Mouse (Mus musculus) forebrain, embryonic 15.5 days (tissue): ENCODE measurements around the gene Fam71e1. TPM values are rescaled to one million over a fixed set of nuclear protein-coding genes. Genes with fewer than 3 reads are reported as not detected.

Experiments used
- ATAC-seq: fragments of 200-750 bp; cut with Nextera tagmentation; replicated peaks from 2 replicates; pipeline ENCODE4 v1.8.0; 2017; ENCODE audit warnings: mild to moderate bottlenecking, moderate TSS enrichment, moderate library complexity
- H3K27ac ChIP-seq: fragments of 300-500 bp; sonication (generic); replicated peaks from 2 replicates; pipeline ENCODE4 v1.5.1; 2015; ENCODE audit warnings: mild to moderate bottlenecking, inconsistent platforms
- H3K27me3 ChIP-seq: fragments of 300-500 bp; sonication (generic); 2 replicates; pipeline ENCODE4 v1.6.1; 2015; ENCODE audit warnings: inconsistent platforms
- H3K36me3 ChIP-seq: fragments of 300-500 bp; sonication (generic); 2 replicates; pipeline ENCODE4 v1.6.1; 2015; ENCODE audit warnings: mild to moderate bottlenecking, inconsistent platforms
- H3K4me1 ChIP-seq: fragments of 300-500 bp; sonication (generic); 2 replicates; pipeline ENCODE4 v1.6.1; 2015; ENCODE audit warnings: inconsistent platforms
- H3K4me2 ChIP-seq: fragments of 300-500 bp; sonication (generic); replicated peaks from 2 replicates; pipeline ENCODE4 v1.6.1; 2015; ENCODE audit warnings: mild to moderate bottlenecking, inconsistent platforms
- H3K4me3 ChIP-seq: fragments of 300-500 bp; sonication (generic); 2 replicates; pipeline ENCODE4 v1.5.1; 2015; ENCODE audit warnings: mild to moderate bottlenecking, inconsistent platforms
- H3K9ac ChIP-seq: fragments of 300-500 bp; sonication (generic); replicated peaks from 2 replicates; pipeline ENCODE4 v1.6.1; 2015; ENCODE audit warnings: mild to moderate bottlenecking, inconsistent platforms
- H3K9me3 ChIP-seq: fragments of 300-500 bp; sonication (generic); 2 replicates; pipeline ENCODE4 v1.6.1; 2016; ENCODE audit warnings: inconsistent platforms
- WGBS: fragments of 180-500 bp; shearing (Covaris S2); methylation state at CpG from one replicate; pipeline ENCODE4 v1.1.7; 2015; ENCODE audit warnings: mixed read lengths; 5-methylcytosine and 5-hydroxymethylcytosine counted together
- polyA plus RNA-seq: library from polyadenylated mRNA; unstranded; fragments of >200 nt; fragmentation: Nextera tagmentation; extraction: Ambion mirVana; gene quantifications from 2 replicates; pipeline ENCODE4 v1.2.1, GENCODE M21; 2015

Fam71e1 gene
- polyA plus RNA-seq, 1 experiment from 2014 or later = 30.2 TPM

DNA sequence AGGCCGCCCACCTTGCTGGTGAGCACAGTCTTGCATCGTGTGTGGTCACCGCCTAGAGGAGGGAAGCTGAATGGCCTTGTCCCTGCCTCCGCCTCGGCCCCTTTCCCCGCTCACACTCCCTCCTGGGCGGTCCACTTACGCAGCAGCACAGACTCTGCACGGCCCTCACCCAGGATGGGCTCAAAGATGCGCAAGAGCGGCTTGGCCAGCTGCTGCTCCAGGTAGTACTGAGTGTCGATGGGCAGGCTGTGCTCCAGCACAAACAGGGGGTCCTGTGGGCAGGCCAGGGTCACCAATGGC is 37.3 kb downstream of the Fam71e1 start:
- Histone ChIP-seq H3K9me3 (no peaks in the 10 kb centered on the region), H3K36me3 (0 out of 2 replicates have a peak, but pooled peaks cover 5% of the 10 kb centered on the region), H3K27ac (no peak overlapping the region), H3K4me1 (no peaks in the 10 kb centered on the region), H3K4me3 (no peak overlapping the region), H3K9ac (no peak overlapping the region), H3K4me2 (no peak overlapping the region), H3K27me3 (no peaks in the 10 kb centered on the region)
- ATAC-seq = no peak
- 70% methylated on average over 12 of the region's 12 CpGs for WGBS

- Histone ChIP-seq H3K4me2 (no peak overlapping the region), H3K36me3 (0 out of 2 replicates have a peak, but pooled peaks cover 5% of the 10 kb centered on the region), H3K4me3 (no peak overlapping the region), H3K4me1 (no peaks in the 10 kb centered on the region), H3K27me3 (no peaks in the 10 kb centered on the region), H3K9ac (no peak overlapping the region), H3K9me3 (no peaks in the 10 kb centered on the region), H3K27ac (no peak overlapping the region)
- 94% methylated on average over 13 of the region's 13 CpGs for WGBS
- no peak for ATAC-seq
Observed at GRCm38 (mm10) chr7:44534242-44534641, 37.9 kb downstream of the Fam71e1 start.

DNA sequence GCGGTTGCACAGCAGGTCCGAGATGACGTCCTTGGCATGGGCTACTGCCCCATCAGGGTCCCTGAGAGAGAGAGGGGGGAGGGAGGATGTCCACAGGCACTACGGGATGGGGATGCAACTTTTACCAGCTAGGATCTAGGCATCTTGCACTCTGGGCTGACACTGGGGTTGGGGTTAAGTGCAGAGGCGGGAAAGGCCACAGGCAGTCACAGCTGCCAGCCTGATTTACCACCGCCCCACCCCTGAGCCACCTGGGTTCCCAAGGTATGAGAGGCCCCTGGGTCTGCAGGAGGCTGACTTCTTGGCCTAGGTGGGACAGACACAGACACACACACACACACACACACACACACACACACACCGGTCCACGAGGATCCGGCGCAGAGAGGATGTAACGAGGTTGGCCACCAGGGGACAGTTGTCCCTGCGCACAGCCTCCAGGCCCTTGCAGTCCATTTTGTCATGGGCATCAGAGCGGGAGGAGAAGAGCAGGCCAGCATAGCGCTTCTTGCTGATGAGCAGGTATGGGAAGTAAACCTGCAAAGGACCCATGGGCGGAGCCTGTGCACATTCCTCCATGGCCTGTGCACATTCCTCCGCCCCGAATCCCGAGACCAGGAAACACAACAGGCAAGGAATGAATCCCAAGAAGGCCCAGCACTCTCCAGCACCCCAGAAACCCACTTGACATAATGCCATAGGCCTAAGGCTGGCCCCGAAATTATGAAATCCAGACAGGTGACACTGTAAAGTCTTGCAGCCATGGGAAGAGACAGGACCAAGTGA is 38.5 kb downstream of the Fam71e1 start:
- no peak overlapping the region for H3K27ac ChIP-seq
- H3K4me3 ChIP-seq = no peak overlapping the region
- 0 out of 2 replicates have a peak, but pooled peaks cover 5% of the 10 kb centered on the region for H3K36me3 ChIP-seq
- ATAC-seq = no peak
- H3K9me3 ChIP-seq = no peaks in the 10 kb centered on the region
- 92% methylated on average over 19 of the region's 19 CpGs for WGBS
- H3K4me1 ChIP-seq = no peaks in the 10 kb centered on the region
- H3K27me3 ChIP-seq = no peaks in the 10 kb centered on the region
- no peak overlapping the region for H3K9ac ChIP-seq
- no peak overlapping the region for H3K4me2 ChIP-seq

- 92% methylated on average over 27 of the region's 27 CpGs for WGBS
Observed at GRCm38 (mm10) chr7:44535657-44536589, 39.5 kb downstream of the Fam71e1 start.

GRCm38 (mm10) chr7:44536590-44536968 is 40.2 kb downstream of the Fam71e1 start:
- WGBS = 71% methylated on average over 6 of the region's 6 CpGs
- Histone ChIP-seq H3K9ac (no peak overlapping the region), H3K27me3 (no peaks in the 10 kb centered on the region), H3K4me2 (no peak overlapping the region), H3K9me3 (no peaks in the 10 kb centered on the region), H3K27ac (no peak overlapping the region), H3K4me3 (no peak overlapping the region), H3K36me3 (peaks cover 11% of the 10 kb centered on the region; the same call in 1 of the 2 replicates), H3K4me1 (no peaks in the 10 kb centered on the region)
- ATAC-seq = no peak

More at GRCm38 (mm10) chr7:44535657-44536589, 39.5 kb downstream of the Fam71e1 start:
- no peak for ATAC-seq
- H3K9me3 ChIP-seq = no peaks in the 10 kb centered on the region
- H3K27ac ChIP-seq = no peak overlapping the region
- peaks cover 6% of the 10 kb centered on the region; the same call in 1 of the 2 replicates for H3K36me3 ChIP-seq
- no peak overlapping the region for H3K4me3 ChIP-seq
- H3K27me3 ChIP-seq = no peaks in the 10 kb centered on the region
- H3K4me2 ChIP-seq = no peak overlapping the region
- no peak overlapping the region for H3K9ac ChIP-seq
- no peaks in the 10 kb centered on the region for H3K4me1 ChIP-seq

DNA sequence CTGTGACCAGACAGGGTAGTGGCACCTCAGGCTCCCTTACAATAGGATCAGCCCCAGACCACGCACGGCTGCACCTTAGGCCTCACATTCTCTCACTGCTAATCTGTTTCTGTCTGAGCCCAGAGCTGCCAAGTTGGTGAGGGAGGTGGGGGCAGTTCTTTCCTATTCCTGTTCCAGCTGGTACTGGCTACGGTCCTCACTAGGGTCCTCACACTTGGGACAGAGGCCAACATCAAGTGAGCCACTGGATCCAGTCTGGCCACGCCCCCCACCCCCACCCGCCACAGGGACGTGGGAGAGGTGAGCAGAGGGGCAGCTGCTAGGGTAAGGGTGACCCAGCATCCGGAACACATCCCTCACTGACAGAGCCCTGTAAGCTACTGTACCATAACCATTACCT is 40.6 kb downstream of the Fam71e1 start:
- no peaks in the 10 kb centered on the region for H3K4me1 ChIP-seq
- no peaks in the 10 kb centered on the region for H3K9me3 ChIP-seq
- H3K36me3 ChIP-seq = peaks cover 14% of the 10 kb centered on the region; the same call in 1 of the 2 replicates
- no peak for ATAC-seq
- H3K4me3 ChIP-seq = no peak overlapping the region
- no peak overlapping the region for H3K27ac ChIP-seq
- 80% methylated on average over 7 of the region's 7 CpGs for WGBS
- H3K4me2 ChIP-seq = no peak overlapping the region
- H3K27me3 ChIP-seq = no peaks in the 10 kb centered on the region
- H3K9ac ChIP-seq = no peak overlapping the region

DNA sequence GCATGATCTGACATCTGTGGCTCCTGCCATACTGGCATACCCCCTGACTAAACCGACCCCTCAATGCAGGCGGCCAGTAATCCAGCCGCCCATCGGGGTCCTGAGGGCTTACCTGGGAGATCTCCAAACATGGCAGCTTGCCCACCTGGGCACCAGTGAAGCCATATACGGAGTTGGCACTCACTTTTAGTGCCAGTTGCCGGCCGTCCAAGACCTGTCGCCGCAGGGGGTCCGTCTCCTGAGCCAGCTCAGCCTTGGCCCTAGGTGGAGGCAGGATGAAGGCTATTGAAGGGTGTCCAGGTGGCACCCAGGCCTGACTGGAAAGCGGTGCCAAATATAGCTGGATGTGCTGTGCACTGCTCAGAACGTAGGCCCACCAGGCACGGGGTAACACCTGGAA is 41.1 kb downstream of the Fam71e1 start:
- WGBS = 90% methylated on average over 13 of the region's 13 CpGs
- Histone ChIP-seq H3K9me3 (no peaks in the 10 kb centered on the region), H3K4me3 (no peak overlapping the region), H3K4me2 (no peak overlapping the region), H3K9ac (no peak overlapping the region), H3K27me3 (no peaks in the 10 kb centered on the region), H3K36me3 (peaks cover 15% of the 10 kb centered on the region; the same call in 1 of the 2 replicates), H3K4me1 (no peaks in the 10 kb centered on the region), H3K27ac (no peak overlapping the region)
- no peak for ATAC-seq

DNA sequence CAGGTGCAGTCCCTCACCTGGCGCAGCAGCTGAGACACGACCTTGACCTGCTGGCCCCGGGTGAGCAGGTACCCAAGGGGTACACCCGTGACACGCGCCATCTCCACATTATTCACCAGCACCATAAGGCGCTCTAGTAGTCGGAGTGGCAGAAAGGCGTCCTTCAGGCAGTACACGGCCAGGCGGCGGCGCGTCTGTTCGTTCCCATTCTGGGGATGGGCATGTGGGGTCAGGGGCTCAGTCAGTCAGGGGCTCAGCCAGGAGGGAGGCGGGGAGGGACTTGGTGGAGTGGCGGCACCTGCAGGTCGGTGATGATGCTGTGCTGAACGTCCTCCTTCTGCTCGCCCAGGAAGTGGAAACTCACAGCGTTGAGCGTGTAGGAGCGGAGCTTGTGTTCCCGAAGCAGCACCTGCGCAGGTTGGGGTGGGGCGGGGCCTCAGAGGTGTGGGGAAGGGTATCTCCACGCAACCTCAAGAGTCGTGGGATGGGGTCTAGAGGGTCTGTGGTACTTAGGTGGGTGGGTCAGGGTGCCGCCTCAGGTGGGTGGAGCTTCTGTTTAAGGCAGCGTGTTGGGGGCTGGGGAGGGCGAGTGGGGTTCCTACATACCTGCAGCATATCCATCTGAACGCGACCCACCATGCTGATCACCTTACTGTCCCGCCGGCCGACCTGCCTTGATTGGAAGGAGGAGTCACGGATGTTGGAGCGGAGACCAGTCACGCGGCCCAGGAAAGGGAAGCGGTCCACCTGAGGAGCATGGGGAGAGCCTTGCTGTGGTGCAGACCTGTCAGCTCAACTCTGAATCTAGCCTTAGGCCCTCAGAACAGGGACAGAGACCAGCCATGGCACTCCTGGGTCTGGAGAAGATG is 42.6 kb downstream of the Fam71e1 start:
- no peaks in the 10 kb centered on the region for H3K9me3 ChIP-seq
- no peak overlapping the region for H3K9ac ChIP-seq
- H3K4me1 ChIP-seq = no peaks in the 10 kb centered on the region
- no peak for ATAC-seq
- peaks cover 15% of the 10 kb centered on the region; the same call in 1 of the 2 replicates for H3K36me3 ChIP-seq
- H3K27ac ChIP-seq = no peak overlapping the region
- 93% methylated on average over 41 of the region's 41 CpGs for WGBS
- H3K4me2 ChIP-seq = no peak overlapping the region
- no peaks in the 10 kb centered on the region for H3K27me3 ChIP-seq
- H3K4me3 ChIP-seq = no peak overlapping the region

DNA sequence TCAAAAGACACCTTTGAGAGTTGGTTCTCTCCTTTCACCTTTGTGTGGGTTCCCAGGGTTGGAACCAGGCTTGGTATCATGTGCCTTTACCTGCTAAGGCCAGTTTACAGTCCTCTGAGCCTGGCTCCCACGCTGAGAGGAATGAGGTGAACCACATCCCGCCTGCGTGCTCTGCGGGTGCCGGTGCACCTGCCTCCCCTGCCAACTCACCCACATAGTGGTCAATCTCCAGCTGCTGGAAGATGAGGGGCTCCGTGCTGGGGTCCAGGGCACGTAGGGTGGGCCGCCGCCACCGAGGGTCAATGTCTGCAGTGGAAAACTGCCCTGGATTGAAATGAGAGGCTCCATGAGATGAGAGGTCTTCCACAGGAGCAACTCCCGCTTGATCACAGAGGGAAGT is 46.2 kb downstream of the Fam71e1 start:
- H3K27me3 ChIP-seq = no peaks in the 10 kb centered on the region
- ATAC-seq = no peak
- H3K27ac ChIP-seq = no peak overlapping the region
- peaks cover 15% of the 10 kb centered on the region; the same call in 1 of the 2 replicates for H3K36me3 ChIP-seq
- H3K4me1 ChIP-seq = peaks cover 6% of the 10 kb centered on the region
- no peak overlapping the region for H3K4me2 ChIP-seq
- H3K4me3 ChIP-seq = no peak overlapping the region
- H3K9ac ChIP-seq = no peak overlapping the region
- 94% methylated on average over 11 of the region's 11 CpGs for WGBS
- H3K9me3 ChIP-seq = no peaks in the 10 kb centered on the region

GRCm38 (mm10) chr7:44543071-44543470 is 46.7 kb downstream of the Fam71e1 start:
- no peak for ATAC-seq
- Histone ChIP-seq H3K27ac (no peak overlapping the region), H3K4me1 (peaks cover 11% of the 10 kb centered on the region), H3K4me3 (no peak overlapping the region), H3K4me2 (no peak overlapping the region), H3K9ac (no peak overlapping the region), H3K36me3 (peaks cover 15% of the 10 kb centered on the region; the same call in 1 of the 2 replicates), H3K27me3 (no peaks in the 10 kb centered on the region), H3K9me3 (no peaks in the 10 kb centered on the region)
- 77% methylated on average over 12 of the region's 12 CpGs for WGBS

DNA sequence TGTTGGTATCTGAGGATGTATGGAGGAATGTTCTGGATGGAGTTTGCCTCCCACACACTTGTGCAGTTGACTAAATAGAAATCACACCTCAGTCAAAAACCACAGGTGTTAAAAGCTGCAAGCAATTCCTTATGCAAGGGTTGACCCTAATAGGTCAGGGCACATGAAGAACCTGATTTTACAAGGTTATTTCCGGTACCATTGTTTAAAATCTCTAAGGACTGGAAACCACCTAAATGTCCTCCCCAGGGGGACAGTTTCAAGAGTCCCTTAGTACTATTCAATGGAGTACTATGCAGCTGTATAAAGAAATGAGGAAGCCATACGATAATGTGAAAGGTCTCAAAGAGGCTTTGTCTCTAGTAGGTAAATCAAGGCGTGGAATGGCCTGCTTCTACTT is 49.9 kb downstream of the Fam71e1 start:
- H3K9me3 ChIP-seq = no peaks in the 10 kb centered on the region
- no peak overlapping the region for H3K4me3 ChIP-seq
- no peak overlapping the region for H3K27ac ChIP-seq
- 96% methylated on average over 3 of the region's 3 CpGs for WGBS
- peaks cover 21% of the 10 kb centered on the region for H3K36me3 ChIP-seq
- no peaks in the 10 kb centered on the region for H3K27me3 ChIP-seq
- H3K4me2 ChIP-seq = no peak overlapping the region
- no peak for ATAC-seq
- peaks cover 15% of the 10 kb centered on the region for H3K4me1 ChIP-seq
- no peak overlapping the region for H3K9ac ChIP-seq
